ENCODE assay signal across 22 mouse cellular contexts in genomic region chr17:64361911-64362425, GRCm38 (mm10). TPM values are rescaled to one million over a fixed set of nuclear protein-coding genes. Genes with fewer than 3 reads are reported as not detected.
DNase-seq lines count a peak whose midpoint lies in the region; ATAC-seq and TF ChIP-seq lines count a peak whose summit lies in the region.
"Had no signal": no experiment of that assay in that cellular context is flagged by ENCODE, and none has a peak within 500 bp of the region (broad histone marks: within the 10 kb centered on the region; RNA-seq: fewer than 3 reads in every experiment).

No protein-coding gene starts in this region.

- no peak for TF ChIP-seq POLR2A in kidney, adult 2 months (IDR thresholded peaks at IDR 0.05; ENCODE audit: low read depth, low read length)

- intact Hi-C loops in left cerebral cortex, postnatal 4 days (cut with DNase I): no loop called here

- H3K4me3 ChIP-seq in forebrain, embryonic 13.5 days: no peak overlapping the region
- H3K4me3 ChIP-seq in forebrain, postnatal 0 days (ENCODE audit: low read depth, low read length): no peak overlapping the region
- no peak overlapping the region for H3K4me3 ChIP-seq in kidney, adult 2 months (ENCODE audit: insufficient read depth, low read depth, low read length)
- H3K4me3 ChIP-seq: embryonic facial prominence, embryonic 15.5 days; erythroblast, embryonic 14.5 days; heart, adult 2 months; heart, embryonic 15.5 days; hindbrain, embryonic 13.5 days had no signal

- H3K4me2 ChIP-seq in forebrain, embryonic 13.5 days: no peak overlapping the region
- H3K4me2 ChIP-seq in forebrain, postnatal 0 days (ENCODE audit: low read depth): no peak overlapping the region
- H3K4me2 ChIP-seq: embryonic facial prominence, embryonic 15.5 days; heart, embryonic 11.5 days; heart, embryonic 15.5 days; hindbrain, embryonic 13.5 days had no signal

- H3K9me3 ChIP-seq in forebrain, embryonic 13.5 days (replicated peaks): no peaks in the 10 kb centered on the region
- no peaks in the 10 kb centered on the region for H3K9me3 ChIP-seq in forebrain, postnatal 0 days (ENCODE audit: low read length)
- H3K9me3 ChIP-seq: embryonic facial prominence, embryonic 15.5 days; G1E; heart, embryonic 15.5 days; hindbrain, embryonic 13.5 days had no signal

- peaks cover 8% of the 10 kb centered on the region for H3K4me1 ChIP-seq in forebrain, embryonic 13.5 days
- no peaks in the 10 kb centered on the region for H3K4me1 ChIP-seq in forebrain, postnatal 0 days (ENCODE audit: insufficient read depth)
- no peaks in the 10 kb centered on the region for H3K4me1 ChIP-seq in kidney, adult 2 months (ENCODE audit: control insufficient read depth, insufficient read depth, low read length)
- H3K4me1 ChIP-seq: embryonic facial prominence, embryonic 15.5 days; hindbrain, embryonic 13.5 days had no signal

- no peaks in the 10 kb centered on the region for H3K36me3 ChIP-seq in forebrain, embryonic 13.5 days (ENCODE audit: poor library complexity, severe bottlenecking)
- H3K36me3 ChIP-seq in forebrain, postnatal 0 days (ENCODE audit: insufficient read depth): no peaks in the 10 kb centered on the region
- H3K36me3 ChIP-seq in kidney, adult 2 months (ENCODE audit: control insufficient read depth, insufficient read depth, low read length): no peaks in the 10 kb centered on the region
- H3K36me3 ChIP-seq: embryonic facial prominence, embryonic 15.5 days; G1E; heart, embryonic 15.5 days; hindbrain, embryonic 13.5 days had no signal

- TF ChIP-seq CTCF in forebrain, postnatal 0 days (IDR thresholded peaks at IDR 0.05; ENCODE audit: low read depth): no peak
- TF ChIP-seq CTCF in kidney, adult 2 months (conservative IDR thresholded peaks at IDR 0.05; ENCODE audit: insufficient read depth, insufficient read length, low read depth, low read length): no peak

- WGBS in forebrain, embryonic 13.5 days: 71% methylated on average over 3 of the region's 3 CpGs
- WGBS in forebrain, postnatal 0 days: 62% methylated on average over 3 of the region's 3 CpGs
- 89% methylated on average over 3 of the region's 3 CpGs for WGBS in kidney, adult 2 months

- H3K9ac ChIP-seq in forebrain, embryonic 13.5 days: no peak overlapping the region
- H3K9ac ChIP-seq in forebrain, postnatal 0 days: no peak overlapping the region
- H3K9ac ChIP-seq: embryonic facial prominence, embryonic 15.5 days; heart, embryonic 15.5 days; hindbrain, embryonic 13.5 days had no signal

- ATAC-seq in forebrain, embryonic 13.5 days: peak; percentile 10; the same call in 1 of the 2 replicates
- ATAC-seq in forebrain, postnatal 0 days: no peak
- ATAC-seq: CD4-positive, CD25-positive, alpha-beta regulatory T cell, adult 4 months; hindbrain, postnatal 0 days had no signal

- DNase-seq in forebrain, postnatal 0 days: no peak
- peak; percentile 24 for DNase-seq in brain, adult 2 months (ENCODE audit: low read depth, low spot score)
- peak; percentile 20 for DNase-seq in cerebellum, adult 8-10 months
- peak; percentile 19 to 67 for DNase-seq in cerebellum, postnatal 14 days
- no peak for DNase-seq in kidney, adult 2 months
- DNase-seq in left cerebral cortex, postnatal 4 days: no peak
- no peak for DNase-seq in kidney, postnatal 14 days
- DNase-seq: adrenal gland, adult 8-10 months; adrenal gland, postnatal 36 days; embryo, embryonic 11 days; heart, adult 2 months; heart, postnatal 14 days; kidney, adult 11 months had no signal

- no peak overlapping the region for H3K27ac ChIP-seq in forebrain, embryonic 13.5 days
- no peak overlapping the region for H3K27ac ChIP-seq in forebrain, postnatal 0 days (ENCODE audit: low read depth, low read length)
- no peak overlapping the region for H3K27ac ChIP-seq in kidney, adult 2 months (ENCODE audit: insufficient read depth, low read depth, low read length)
- H3K27ac ChIP-seq: embryonic facial prominence, embryonic 15.5 days; heart, adult 2 months; heart, embryonic 15.5 days; hindbrain, embryonic 13.5 days; hindbrain, postnatal 0 days had no signal

- H3K27me3 ChIP-seq in forebrain, embryonic 13.5 days: no peaks in the 10 kb centered on the region
- no peaks in the 10 kb centered on the region for H3K27me3 ChIP-seq in forebrain, postnatal 0 days (ENCODE audit: insufficient read depth, low read length)
- no peaks in the 10 kb centered on the region for H3K27me3 ChIP-seq in kidney, adult 2 months (replicated peaks; ENCODE audit: control insufficient read depth, insufficient read depth, low read length)
- H3K27me3 ChIP-seq: embryonic facial prominence, embryonic 15.5 days; heart, embryonic 15.5 days; hindbrain, embryonic 13.5 days had no signal

RNA-seq across cellular contexts. Expression of gene Pja2, which starts 30.3 kb away (rescaled TPM):
- polyA plus RNA-seq in forebrain, embryonic 13.5 days (2015; fragmentation: Nextera tagmentation; extraction: Ambion mirVana): 90.2 and 102 TPM in 2 replicates
- total RNA-seq in forebrain, postnatal 0 days (2014; rRNA removed): 167 and 205 TPM in 2 replicates
- polyA plus RNA-seq in forebrain, postnatal 0 days (2015; fragmentation: Nextera tagmentation; extraction: Ambion mirVana): 145 and 195 TPM in 2 replicates
- 12.2 and 15.5 TPM in 2 replicates for polyA plus RNA-seq in kidney, adult 2 months (2012; rRNA removed)
- 100 to 1,000 TPM; 296 to 298 TPM for total RNA-seq in left cerebral cortex, postnatal 4 days (2021)

Comparison
In these comparisons a context has a peak if more than half of its experiments do, and no peak if none do; other contexts are left out.
1. DNase-seq: peak in brain, adult 2 months (single experiment), cerebellum, adult 8-10 months (single experiment) and cerebellum, postnatal 14 days (2 of 2); none in forebrain, postnatal 0 days (single experiment), kidney, adult 2 months (single experiment), left cerebral cortex, postnatal 4 days (single experiment) and kidney, postnatal 14 days (single experiment).